Comparison of ENCODE assay signal across 7 mouse cellular contexts in the genomic region with DNA sequence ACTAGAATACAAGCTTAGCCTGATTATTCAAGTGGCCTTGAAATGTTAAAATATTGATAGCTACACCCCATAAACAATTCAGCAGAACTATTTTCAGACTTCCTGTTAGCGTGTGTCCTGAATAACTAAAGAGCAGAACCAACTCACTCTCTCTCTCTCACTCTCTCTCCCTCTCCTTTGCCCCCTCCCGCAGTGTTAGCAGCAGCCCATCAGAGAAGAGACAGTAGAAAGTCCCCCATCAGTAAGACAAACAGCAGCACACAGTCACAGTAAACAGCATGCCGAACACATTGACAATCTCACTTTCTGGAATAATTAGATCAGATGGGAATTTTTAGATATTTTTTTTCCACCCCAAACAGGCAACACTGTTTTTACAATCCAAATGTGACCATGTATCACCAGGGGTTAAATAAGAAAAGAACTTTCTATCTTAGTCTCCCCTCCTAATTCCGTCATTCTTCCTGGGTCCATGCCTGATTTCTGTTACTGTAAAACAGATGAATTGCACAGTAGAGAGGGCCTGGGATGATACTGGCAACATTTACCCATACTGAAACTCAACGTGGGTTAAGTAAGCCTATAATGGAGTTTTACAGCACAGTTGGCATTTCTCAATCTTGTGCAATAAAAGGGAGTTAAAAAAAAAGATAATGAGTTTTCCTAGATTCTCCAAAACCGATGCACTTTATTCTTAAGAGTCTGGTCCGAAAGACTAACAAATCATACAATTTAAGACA. TPM values are rescaled to one million over a fixed set of nuclear protein-coding genes. Genes with fewer than 3 reads are reported as not detected.
A peak's percentile ranks its signal among the peaks of the same experiment; 100 is the strongest.
DNase-seq lines count a peak whose midpoint lies in the region; ATAC-seq lines count a peak whose summit lies in the region.

No protein-coding gene starts in this region.

- peak overlapping the region; percentile 99 for H3K4me2 ChIP-seq in forebrain, embryonic 14.5 days (ENCODE audit: low read length)
- peak overlapping the region; percentile 97 for H3K4me2 ChIP-seq in neural tube, embryonic 13.5 days

- no peak for ATAC-seq in forebrain, embryonic 14.5 days
- ATAC-seq in neural tube, embryonic 13.5 days (ENCODE audit: low read depth), result no peak

- peak overlapping the region; percentile 84 for H3K4me3 ChIP-seq in forebrain, embryonic 14.5 days (ENCODE audit: low read depth, low read length)
- peak overlapping the region; percentile 86; the same call in 1 of the 2 replicates for H3K4me3 ChIP-seq in limb, embryonic 10.5 days
- peak overlapping the region; percentile 82 for H3K4me3 ChIP-seq in neural tube, embryonic 13.5 days

- H3K27me3 ChIP-seq in forebrain, embryonic 14.5 days (replicated peaks; ENCODE audit: control insufficient read depth, insufficient read depth, low read length), result no peaks in the 10 kb centered on the region
- H3K27me3 ChIP-seq in limb, embryonic 10.5 days (ENCODE audit: low read depth, poor library complexity, severe bottlenecking), result peaks cover 19% of the 10 kb centered on the region
- H3K27me3 ChIP-seq in neural tube, embryonic 13.5 days, result peaks cover 40% of the 10 kb centered on the region

- peaks cover 17% of the 10 kb centered on the region for H3K4me1 ChIP-seq in forebrain, embryonic 14.5 days (ENCODE audit: control insufficient read depth, insufficient read depth, low read length)
- H3K4me1 ChIP-seq in limb, embryonic 10.5 days, result peaks cover 20% of the 10 kb centered on the region
- H3K4me1 ChIP-seq in neural tube, embryonic 13.5 days (replicated peaks), result peaks cover 24% of the 10 kb centered on the region

- peak; percentile 43 for DNase-seq in 3T3-L1 (ENCODE audit: low read depth, low spot score)
- peak; percentile 80 for DNase-seq in A20 (ENCODE audit: low read depth, low spot score)
- no peak for DNase-seq in forebrain, embryonic 14.5 days (ENCODE audit: low spot score)
- DNase-seq in limb, embryonic 10.5 days (ENCODE audit: low spot score), result no peak
- no peak for DNase-seq in left cerebral cortex, adult 11 months (ENCODE audit: low spot score)
- DNase-seq in testis, postnatal 14 days (ENCODE audit: low spot score), result no peak

- H3K27ac ChIP-seq in forebrain, embryonic 14.5 days (ENCODE audit: low read depth, low read length), result no peak overlapping the region
- H3K27ac ChIP-seq in limb, embryonic 10.5 days, result no peak overlapping the region
- H3K27ac ChIP-seq in neural tube, embryonic 13.5 days (replicated peaks), result no peak overlapping the region

- H3K9ac ChIP-seq in forebrain, embryonic 14.5 days (ENCODE audit: low read length), result peak overlapping the region; percentile 35; the same call in 1 of the 2 replicates
- peak overlapping the region; percentile 92; the same call in 1 of the 2 replicates for H3K9ac ChIP-seq in neural tube, embryonic 13.5 days

- 37% methylated on average over 7 of the region's 7 CpGs for WGBS in forebrain, embryonic 14.5 days
- 59% methylated on average over 7 of the region's 7 CpGs for WGBS in limb, embryonic 10.5 days
- 49% methylated on average over 7 of the region's 7 CpGs for WGBS in neural tube, embryonic 13.5 days

- no peaks in the 10 kb centered on the region for H3K9me3 ChIP-seq in forebrain, embryonic 14.5 days (replicated peaks; ENCODE audit: control insufficient read depth, low read length)
- H3K9me3 ChIP-seq in limb, embryonic 10.5 days (replicated peaks), result no peaks in the 10 kb centered on the region
- H3K9me3 ChIP-seq in neural tube, embryonic 13.5 days, result no peaks in the 10 kb centered on the region

- H3K36me3 ChIP-seq in forebrain, embryonic 14.5 days (ENCODE audit: control insufficient read depth, insufficient read depth, low read length), result no peaks in the 10 kb centered on the region
- H3K36me3 ChIP-seq in limb, embryonic 10.5 days, result peaks cover 5% of the 10 kb centered on the region
- 0 out of 2 replicates have a peak, but pooled peaks cover 3% of the 10 kb centered on the region for H3K36me3 ChIP-seq in neural tube, embryonic 13.5 days

RNA-seq across cellular contexts. Expression of a gene that starts 2.0 kb away (rescaled TPM):
- polyA plus RNA-seq in forebrain, embryonic 14.5 days (2014; fragmentation: Nextera tagmentation; extraction: Ambion mirVana), result 17.2 and 17.3 TPM in 2 replicates
- polyA plus RNA-seq in limb, embryonic 10.5 days (2016; fragmentation: Nextera tagmentation; extraction: Ambion mirVana), result 5.1 and 6.7 TPM in 2 replicates
- polyA plus RNA-seq in neural tube, embryonic 13.5 days (2015; fragmentation: Nextera tagmentation; extraction: Ambion mirVana), result 8.0 and 8.6 TPM in 2 replicates

Comparison
In these comparisons a context has a peak if more than half of its experiments do, and no peak if none do; other contexts are left out.
1. DNase-seq: peak in 3T3-L1 (single experiment) and A20 (single experiment); none in forebrain, embryonic 14.5 days (single experiment), limb, embryonic 10.5 days (single experiment), left cerebral cortex, adult 11 months (single experiment) and testis, postnatal 14 days (single experiment).
2. Peak in every context shown above with its lines, with median percentiles within 50 percentile points of each other: H3K4me3 ChIP-seq.